Mouse (Mus musculus): ENCODE results near the gene Krt35.

The Krt35 gene

GRCm38 (mm10) chr11:100096141-100096540, at the start of gene Krt35:
TSS of gene Krt35 (minus strand) at chr11:100096241.
- DNase-seq (ENCODE audit: low spot score in 2 of 2), result no peak

DNA sequence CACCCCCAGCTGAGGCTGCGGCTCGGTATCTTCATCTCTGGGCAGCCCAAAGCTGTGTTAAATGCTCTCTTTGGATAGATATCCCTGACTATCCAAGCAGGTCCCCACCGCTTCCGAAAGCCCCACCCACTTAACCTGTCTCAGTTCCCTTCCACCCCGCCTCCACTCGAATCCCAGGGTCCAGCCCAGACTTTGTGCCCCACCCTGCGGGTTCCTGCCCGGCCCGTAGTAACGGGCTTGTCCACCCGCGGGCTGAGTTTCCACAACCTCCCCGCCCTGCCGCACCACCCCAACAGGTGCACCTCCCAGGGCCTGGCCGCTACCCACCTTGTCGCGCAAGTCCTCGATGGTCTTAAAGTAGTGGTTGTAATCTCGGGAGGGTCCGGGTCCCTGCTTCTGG, 49.1 kb upstream of the Krt35 start:
- DNase-seq (ENCODE audit: low spot score in 2 of 2), result no peak

GRCm38 (mm10) chr11:100140966-100141365, 44.9 kb upstream of the Krt35 start:
- no peak for DNase-seq (ENCODE audit: low spot score in 2 of 2)

GRCm38 (mm10) chr11:100139391-100139790, 43.4 kb upstream of the Krt35 start:
- DNase-seq (ENCODE audit: low spot score in 2 of 2), result no peak

- DNase-seq (ENCODE audit: low spot score in 2 of 2), result no peak
Observed at GRCm38 (mm10) chr11:100138809-100139208, 42.8 kb upstream of the Krt35 start.

- DNase-seq (ENCODE audit: low spot score in 2 of 2), result no peak
Observed at GRCm38 (mm10) chr11:100137693-100138092, 41.7 kb upstream of the Krt35 start.

- DNase-seq (ENCODE audit: low spot score in 2 of 2), result no peak
Observed at GRCm38 (mm10) chr11:100136559-100136958, 40.5 kb upstream of the Krt35 start.

DNA sequence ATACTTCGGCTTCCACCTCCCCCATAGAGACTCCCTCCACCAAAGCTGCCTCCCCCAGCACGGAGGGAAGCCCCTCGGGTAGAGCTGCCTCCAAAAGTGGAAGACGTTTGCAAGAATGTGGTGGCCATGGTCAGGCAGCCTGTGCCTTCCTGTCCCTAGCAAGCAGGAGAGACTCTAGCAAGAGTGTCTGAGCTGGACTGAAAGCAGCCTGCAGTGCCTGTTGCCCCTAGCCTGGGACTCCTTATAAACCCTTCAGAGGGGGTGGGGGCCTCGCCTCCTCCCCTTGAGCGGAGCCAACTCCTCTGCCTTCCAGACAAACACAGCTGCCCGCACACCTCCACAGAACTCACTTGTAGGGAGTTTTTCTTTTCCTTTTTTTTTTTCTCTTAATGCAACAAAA, 39.7 kb upstream of the Krt35 start, which contains the start of gene Krt15:
Gene Krt15, minus strand, starts transcription at position 198 of the 400 bp plus-strand sequence.
- no peak for DNase-seq (ENCODE audit: low spot score in 2 of 2)

DNA sequence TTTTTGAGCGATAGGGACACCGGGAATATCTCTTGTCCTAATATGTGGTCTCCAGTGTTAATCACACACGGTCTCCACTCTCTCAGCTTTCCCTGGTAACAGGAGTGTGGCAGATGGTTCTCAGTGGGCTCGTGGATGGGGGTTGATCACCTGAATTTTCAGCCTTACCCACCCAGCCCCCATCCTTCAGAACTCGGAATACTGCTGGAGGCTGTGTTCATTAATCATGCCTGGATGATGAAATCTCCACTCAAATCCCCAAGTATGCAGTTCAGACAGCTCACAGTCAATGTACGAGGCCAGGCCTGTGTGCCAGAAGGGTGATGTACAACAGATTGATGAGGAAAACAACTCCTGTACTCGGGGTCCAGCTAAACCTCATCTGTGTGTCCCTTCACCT, 28.9 kb upstream of the Krt35 start:
- no peak for DNase-seq (ENCODE audit: low spot score in 2 of 2)

- DNase-seq (ENCODE audit: low spot score in 2 of 2), result no peak
Observed at GRCm38 (mm10) chr11:100121466-100121865, 25.4 kb upstream of the Krt35 start, which contains the start of gene Krt13. TSS of gene Krt13 (minus strand) at chr11:100121566.

- no peak for DNase-seq (ENCODE audit: low spot score in 2 of 2)
Observed at GRCm38 (mm10) chr11:100120331-100120730, 24.3 kb upstream of the Krt35 start.

GRCm38 (mm10) chr11:100113742-100114029, 17.6 kb upstream of the Krt35 start:
- DNase-seq (ENCODE audit: low spot score in 2 of 2), result no peak

DNA sequence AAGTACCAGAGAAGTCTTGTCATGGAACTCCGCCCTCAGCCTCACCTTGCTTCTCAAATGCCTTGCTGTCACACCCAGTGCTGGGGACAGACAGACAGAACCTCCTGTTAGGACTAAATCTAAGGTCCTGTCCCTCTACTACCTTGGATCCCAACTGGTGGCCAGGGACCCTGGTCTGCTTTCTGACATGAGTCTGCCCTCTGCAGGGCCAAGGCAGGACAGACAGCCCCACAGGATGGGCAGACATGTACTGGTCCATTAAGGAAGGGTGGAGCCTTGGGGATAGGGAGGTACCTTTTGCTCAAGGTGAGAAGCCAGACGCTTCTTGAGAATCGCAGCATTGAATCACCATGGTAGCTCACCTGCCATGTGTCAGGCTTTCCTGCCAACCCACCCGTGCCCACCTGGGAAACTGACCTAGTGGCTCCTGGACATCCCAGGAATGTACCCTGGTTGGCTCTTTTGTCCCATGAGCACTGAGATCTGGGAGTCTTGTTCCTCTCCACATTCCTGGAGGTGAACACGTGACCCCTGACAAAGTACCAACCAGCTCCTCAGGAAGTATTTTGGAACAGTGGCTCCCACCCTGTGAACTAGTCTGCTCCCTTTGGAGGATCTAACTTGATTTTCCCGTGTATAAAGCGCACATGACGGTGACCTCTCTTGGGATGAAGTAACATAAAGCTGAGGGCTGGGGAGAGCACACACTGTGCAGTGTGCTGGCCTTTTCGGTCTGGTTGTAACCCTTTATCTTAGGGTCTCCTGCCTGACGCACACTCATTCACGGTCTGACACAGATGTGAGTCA, 17.1 kb upstream of the Krt35 start:
- no peak for DNase-seq (ENCODE audit: low spot score in 2 of 2)

- no peak for DNase-seq (ENCODE audit: low spot score in 2 of 2)
Observed at GRCm38 (mm10) chr11:100105576-100106122, 9.6 kb upstream of the Krt35 start, which contains the start of gene Krt36. TSS of gene Krt36 (minus strand) at chr11:100105626.

DNA sequence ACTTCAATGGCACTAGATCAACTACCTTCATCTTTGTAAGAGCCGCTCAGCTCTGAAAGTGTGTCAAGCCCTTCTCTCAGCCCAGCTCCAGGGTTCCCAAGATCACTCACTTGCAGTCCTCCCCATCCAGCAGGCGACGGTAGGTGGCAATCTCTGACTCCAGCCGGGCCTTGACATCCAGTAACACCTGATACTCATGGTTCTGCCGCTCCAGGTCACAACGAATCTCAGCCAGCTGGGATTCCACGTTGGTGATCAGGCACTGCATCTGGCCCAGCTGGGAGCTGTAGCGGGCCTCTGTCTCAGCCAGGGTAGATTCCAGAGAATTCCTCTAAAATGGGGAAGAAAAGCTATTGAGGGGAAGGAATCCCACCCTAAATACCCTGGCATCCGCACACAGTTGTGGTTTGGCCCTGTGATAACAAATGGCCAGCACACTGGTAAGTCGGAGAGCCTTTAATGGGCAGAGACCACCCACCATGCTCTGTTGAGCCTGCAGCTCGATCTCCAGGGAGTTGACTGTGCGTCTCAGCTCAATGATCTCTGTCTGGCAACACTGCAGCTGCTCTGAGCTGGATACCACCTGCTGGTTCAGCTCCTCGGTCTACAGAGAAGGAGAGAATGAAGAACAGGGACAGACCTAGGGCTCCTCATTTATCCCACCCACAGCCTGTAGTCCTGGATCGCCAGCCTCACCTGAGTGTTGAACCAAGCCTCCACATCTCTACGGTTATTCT, 6.8 kb upstream of the Krt35 start:
- DNase-seq (ENCODE audit: low spot score in 2 of 2), result no peak

DNA sequence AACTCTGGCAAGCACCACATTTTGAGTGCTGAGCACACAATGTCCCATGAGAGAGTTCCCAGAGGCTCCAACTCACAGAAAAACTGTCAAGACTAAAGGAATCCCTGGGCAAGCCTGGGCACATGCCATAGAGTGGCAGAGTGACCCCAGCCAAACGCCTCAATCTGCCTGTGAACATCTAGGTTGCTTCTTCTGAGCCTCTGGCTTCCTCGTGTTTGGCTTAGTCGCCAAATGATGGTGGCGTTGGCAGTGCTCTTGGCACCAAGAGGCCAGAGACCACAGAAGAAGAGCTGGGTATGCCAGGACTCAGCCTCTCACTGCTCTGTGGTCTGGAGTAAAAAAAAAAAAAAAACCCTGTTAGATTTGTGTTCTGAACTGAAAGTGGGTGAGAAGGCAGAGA, 4.3 kb upstream of the Krt35 start:
- no peak for DNase-seq (ENCODE audit: low spot score in 2 of 2)

DNA sequence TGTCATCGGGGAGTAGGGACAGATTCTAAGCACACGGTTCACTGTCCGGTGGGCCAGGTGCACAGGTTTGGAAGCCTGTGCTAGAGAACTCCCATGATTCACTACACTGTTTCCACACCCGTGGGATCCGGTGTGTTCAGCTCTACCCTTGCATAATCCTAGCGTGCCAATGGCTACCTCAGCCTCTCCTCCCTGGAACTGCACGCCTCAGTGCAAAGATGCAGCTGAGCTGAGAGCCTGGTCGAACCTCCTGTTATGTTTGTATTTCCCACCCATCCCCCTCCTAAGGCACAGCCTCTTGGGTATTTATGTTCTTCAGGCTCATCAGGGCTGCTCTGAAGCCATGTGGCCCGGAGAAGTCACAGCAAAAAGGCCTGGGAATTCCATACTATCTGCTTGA, 1.8 kb upstream of the Krt35 start:
- DNase-seq (ENCODE audit: low spot score in 2 of 2), result no peak

DNA sequence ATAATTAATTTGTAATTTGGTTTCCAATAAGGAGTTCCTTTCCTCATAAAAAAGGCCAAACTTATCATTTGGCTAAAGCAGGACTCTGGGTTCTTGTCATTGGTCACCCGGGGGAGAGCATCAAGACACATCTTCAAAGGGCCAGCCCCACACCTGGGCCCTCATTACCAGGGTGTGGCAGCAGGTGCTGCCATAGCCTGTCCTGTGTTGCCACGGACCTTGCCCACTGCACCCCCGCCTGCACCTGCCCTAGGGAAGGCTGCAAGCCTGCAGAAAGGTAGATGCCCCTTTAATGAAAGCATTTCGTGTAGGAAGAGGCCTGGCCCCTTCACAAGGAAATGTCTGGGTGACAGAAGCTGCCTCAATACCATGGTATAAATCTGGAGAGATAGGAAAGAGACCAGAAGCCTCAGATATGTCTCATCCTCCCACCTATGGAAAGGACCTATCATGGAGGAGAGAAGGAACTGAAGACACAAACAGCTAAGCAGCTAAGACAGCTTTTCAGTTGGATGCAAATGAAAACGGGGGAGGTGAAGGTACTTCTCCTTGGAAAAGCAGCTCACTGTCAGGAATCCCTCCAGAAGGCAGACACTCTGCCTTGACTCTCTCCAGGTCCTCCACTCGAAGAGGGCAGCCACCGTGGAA, 7.5 kb downstream of the Krt35 start:
- DNase-seq (ENCODE audit: low spot score in 2 of 2), result no peak

DNA sequence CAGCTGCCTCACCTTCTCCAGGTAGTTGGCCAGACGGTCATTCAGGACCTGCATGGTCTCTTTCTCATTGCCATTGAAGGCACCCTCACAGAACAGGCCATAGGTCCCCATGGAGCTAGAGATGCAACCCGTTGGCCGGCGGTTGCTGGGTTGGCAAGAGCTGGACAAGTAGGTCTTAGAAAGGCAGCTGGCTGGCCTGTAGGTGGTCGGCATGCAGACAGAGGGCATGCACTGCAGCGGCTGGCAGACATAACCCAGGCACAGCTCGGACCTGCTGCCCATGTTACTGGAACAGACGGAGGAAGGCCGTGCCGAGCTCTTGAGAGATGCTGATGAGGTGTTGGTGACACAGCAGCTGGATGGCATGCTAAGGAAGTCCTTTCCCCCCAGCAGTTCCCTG, 8.2 kb downstream of the Krt35 start, which contains the start of gene Krt32:
Gene Krt32, minus strand, starts transcription at position 366 of the 400 bp plus-strand sequence.
- DNase-seq (ENCODE audit: low spot score in 2 of 2), result no peak

DNA sequence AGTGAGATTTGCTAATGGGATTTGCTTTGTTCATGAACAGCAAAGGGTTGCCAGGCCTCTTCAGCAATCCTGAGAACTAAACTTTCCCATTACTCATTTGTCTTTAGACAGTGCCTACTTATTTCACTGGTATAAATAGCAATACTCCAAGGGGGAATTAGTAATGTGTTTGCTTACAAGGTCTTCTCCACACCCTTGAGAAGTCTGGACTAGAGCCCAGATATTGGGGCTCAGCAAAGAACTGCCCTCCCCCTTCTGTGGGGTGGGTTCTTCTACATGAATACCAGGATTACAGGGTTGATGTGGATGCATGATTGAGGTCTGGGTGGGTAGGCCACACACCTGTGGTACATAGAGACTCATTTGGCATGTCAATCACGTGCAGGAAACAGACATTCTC, 22.2 kb downstream of the Krt35 start:
- DNase-seq (ENCODE audit: low spot score in 2 of 2), result peak in 1 of 2 experiments; percentile 19

DNA sequence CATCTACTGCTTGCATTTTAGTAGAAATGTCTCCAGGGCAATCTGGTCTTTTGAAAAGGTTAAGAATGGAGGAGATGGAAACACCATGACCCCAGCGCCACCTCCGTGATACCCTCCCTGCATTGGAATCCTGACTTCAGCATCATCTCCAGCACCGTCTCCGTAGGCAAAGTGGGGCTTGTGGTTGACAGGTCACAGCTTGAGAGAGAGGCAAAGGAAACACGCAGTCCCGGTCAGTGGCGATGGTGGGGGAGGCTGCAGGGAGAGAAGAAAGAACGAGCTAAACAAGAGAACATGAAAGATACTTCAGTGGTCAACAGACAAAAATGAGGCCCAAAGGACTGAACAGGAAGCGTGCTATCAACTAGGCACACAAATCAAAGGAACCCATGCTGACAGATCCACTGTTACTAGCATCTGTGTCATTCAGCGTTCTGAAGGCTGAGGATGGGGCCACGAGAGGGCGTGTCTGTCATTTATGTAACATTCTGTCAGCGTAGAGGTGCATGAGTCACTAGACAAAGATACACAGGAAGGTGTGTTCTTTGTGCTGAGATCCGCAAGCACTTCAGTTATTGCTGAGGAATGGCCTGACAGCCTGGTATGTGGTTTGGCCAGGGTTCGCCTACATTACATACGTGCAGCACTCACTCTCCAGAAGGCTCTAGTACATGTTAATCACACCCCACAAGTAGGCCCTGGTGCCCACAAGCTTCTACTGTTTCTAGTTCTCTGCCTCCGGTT, 28.6 kb downstream of the Krt35 start:
- DNase-seq (ENCODE audit: low spot score in 2 of 2), result no peak

Measured in right cerebral cortex, adult 2 months (tissue).